Mouse (Mus musculus): ENCODE results near the gene Prrxl1. TPM values are rescaled to one million over a fixed set of nuclear protein-coding genes. Genes with fewer than 3 reads are reported as not detected.

Gene Prrxl1
- polyA plus RNA-seq, 1 experiment from 2014 or later = 0.46 TPM

GRCm38 (mm10) chr14:32617253-32617652 is 18.0 kb downstream of the Prrxl1 start:
- H3K4me1 ChIP-seq (ENCODE audit: control insufficient read depth, insufficient read depth, low read length) = no peaks in the 10 kb centered on the region
- H3K9ac ChIP-seq (ENCODE audit: low read length) = no peak overlapping the region
- H3K4me3 ChIP-seq (replicated peaks; ENCODE audit: low read length) = no peak overlapping the region
- no peak overlapping the region for H3K4me2 ChIP-seq (ENCODE audit: low read depth, low read length)
- no peaks in the 10 kb centered on the region for H3K36me3 ChIP-seq (ENCODE audit: control insufficient read depth, insufficient read depth, low read length)
- no peaks in the 10 kb centered on the region for H3K27me3 ChIP-seq (ENCODE audit: control insufficient read depth, insufficient read depth, low read length)
- ATAC-seq (ENCODE audit: insufficient read depth, low FRiP score) = no peak
- 83% methylated on average over 5 of the region's 5 CpGs for WGBS
- H3K9me3 ChIP-seq (replicated peaks; ENCODE audit: control insufficient read depth, low read length) = no peaks in the 10 kb centered on the region
- H3K27ac ChIP-seq (ENCODE audit: low read length) = no peak overlapping the region

GRCm38 (mm10) chr14:32624245-32624644 is 25.0 kb downstream of the Prrxl1 start:
- Histone ChIP-seq H3K27me3 (ENCODE audit: control insufficient read depth, insufficient read depth, low read length) (no peaks in the 10 kb centered on the region), H3K4me1 (ENCODE audit: control insufficient read depth, insufficient read depth, low read length) (no peaks in the 10 kb centered on the region), H3K9me3 (replicated peaks; ENCODE audit: control insufficient read depth, low read length) (no peaks in the 10 kb centered on the region), H3K4me3 (replicated peaks; ENCODE audit: low read length) (no peak overlapping the region), H3K27ac (ENCODE audit: low read length) (no peak overlapping the region), H3K9ac (ENCODE audit: low read length) (no peak overlapping the region), H3K4me2 (ENCODE audit: low read depth, low read length) (no peak overlapping the region), H3K36me3 (ENCODE audit: control insufficient read depth, insufficient read depth, low read length) (no peaks in the 10 kb centered on the region)
- WGBS = 80% methylated on average over 3 of the region's 3 CpGs
- ATAC-seq (ENCODE audit: insufficient read depth, low FRiP score) = no peak

DNA sequence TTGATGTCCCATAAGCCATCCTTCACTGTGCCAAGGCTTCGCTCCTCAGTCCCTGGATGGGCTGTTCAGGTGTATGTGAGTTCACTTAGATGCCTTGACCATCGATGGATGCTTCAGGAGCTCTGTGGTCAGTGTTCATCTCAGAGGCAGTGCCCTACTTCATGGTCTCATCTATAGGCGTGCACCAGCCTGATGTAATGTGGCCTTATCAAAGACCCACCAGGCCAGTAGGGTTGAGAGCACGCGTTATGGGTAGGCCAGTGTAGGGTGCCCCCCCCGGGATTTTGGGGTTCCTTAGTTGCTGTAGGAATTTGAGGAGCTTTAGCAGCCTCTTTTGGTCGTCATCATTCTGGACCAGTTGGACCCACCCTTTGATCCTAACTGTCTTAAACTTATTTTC is 25.6 kb downstream of the Prrxl1 start:
- no peaks in the 10 kb centered on the region for H3K4me1 ChIP-seq (ENCODE audit: control insufficient read depth, insufficient read depth, low read length)
- H3K9me3 ChIP-seq (replicated peaks; ENCODE audit: control insufficient read depth, low read length) = no peaks in the 10 kb centered on the region
- no peak overlapping the region for H3K4me2 ChIP-seq (ENCODE audit: low read depth, low read length)
- 89% methylated on average over 7 of the region's 7 CpGs for WGBS
- H3K36me3 ChIP-seq (ENCODE audit: control insufficient read depth, insufficient read depth, low read length) = no peaks in the 10 kb centered on the region
- no peak for ATAC-seq (ENCODE audit: insufficient read depth, low FRiP score)
- no peak overlapping the region for H3K4me3 ChIP-seq (replicated peaks; ENCODE audit: low read length)
- H3K27ac ChIP-seq (ENCODE audit: low read length) = no peak overlapping the region
- H3K27me3 ChIP-seq (ENCODE audit: control insufficient read depth, insufficient read depth, low read length) = no peaks in the 10 kb centered on the region
- no peak overlapping the region for H3K9ac ChIP-seq (ENCODE audit: low read length)

- no peaks in the 10 kb centered on the region for H3K9me3 ChIP-seq (replicated peaks; ENCODE audit: control insufficient read depth, low read length)
- H3K27ac ChIP-seq (ENCODE audit: low read length) = no peak overlapping the region
- no peak overlapping the region for H3K4me2 ChIP-seq (ENCODE audit: low read depth, low read length)
- no peak for ATAC-seq (ENCODE audit: insufficient read depth, low FRiP score)
- H3K4me3 ChIP-seq (replicated peaks; ENCODE audit: low read length) = no peak overlapping the region
- H3K9ac ChIP-seq (ENCODE audit: low read length) = no peak overlapping the region
- H3K36me3 ChIP-seq (ENCODE audit: control insufficient read depth, insufficient read depth, low read length) = no peaks in the 10 kb centered on the region
- WGBS = 45% methylated on average over 2 of the region's 2 CpGs
- H3K4me1 ChIP-seq (ENCODE audit: control insufficient read depth, insufficient read depth, low read length) = no peaks in the 10 kb centered on the region
- no peaks in the 10 kb centered on the region for H3K27me3 ChIP-seq (ENCODE audit: control insufficient read depth, insufficient read depth, low read length)
Observed at GRCm38 (mm10) chr14:32627271-32627670, 28.1 kb downstream of the Prrxl1 start.

DNA sequence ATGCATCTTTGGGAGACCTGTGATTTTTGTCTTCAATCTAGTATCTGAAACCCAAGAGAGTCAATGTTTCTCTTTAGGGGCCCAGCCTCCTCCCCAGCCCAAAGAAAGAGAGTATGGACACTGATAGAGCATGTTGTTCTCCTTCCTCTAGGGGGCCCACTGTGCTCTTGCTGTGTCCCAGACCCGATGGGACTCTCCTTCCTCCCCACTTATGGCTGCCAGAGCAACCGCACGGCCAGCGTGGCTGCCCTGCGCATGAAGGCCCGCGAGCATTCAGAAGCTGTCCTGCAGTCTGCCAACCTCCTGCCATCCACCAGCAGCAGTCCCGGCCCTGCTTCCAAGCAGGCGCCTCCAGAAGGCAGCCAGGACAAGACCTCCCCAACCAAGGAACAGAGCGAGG is 29.4 kb downstream of the Prrxl1 start:
- H3K4me3 ChIP-seq (replicated peaks; ENCODE audit: low read length) = no peak overlapping the region
- H3K9me3 ChIP-seq (replicated peaks; ENCODE audit: control insufficient read depth, low read length) = no peaks in the 10 kb centered on the region
- ATAC-seq (ENCODE audit: insufficient read depth, low FRiP score) = no peak
- no peak overlapping the region for H3K9ac ChIP-seq (ENCODE audit: low read length)
- 42% methylated on average over 10 of the region's 10 CpGs for WGBS
- no peaks in the 10 kb centered on the region for H3K27me3 ChIP-seq (ENCODE audit: control insufficient read depth, insufficient read depth, low read length)
- H3K27ac ChIP-seq (ENCODE audit: low read length) = no peak overlapping the region
- no peaks in the 10 kb centered on the region for H3K36me3 ChIP-seq (ENCODE audit: control insufficient read depth, insufficient read depth, low read length)
- no peak overlapping the region for H3K4me2 ChIP-seq (ENCODE audit: low read depth, low read length)
- no peaks in the 10 kb centered on the region for H3K4me1 ChIP-seq (ENCODE audit: control insufficient read depth, insufficient read depth, low read length)

GRCm38 (mm10) chr14:32632908-32633600 is 33.8 kb downstream of the Prrxl1 start:
- no peak overlapping the region for H3K9ac ChIP-seq (ENCODE audit: low read length)
- H3K4me2 ChIP-seq (ENCODE audit: low read depth, low read length) = no peak overlapping the region
- no peak overlapping the region for H3K4me3 ChIP-seq (replicated peaks; ENCODE audit: low read length)
- H3K27ac ChIP-seq (ENCODE audit: low read length) = no peak overlapping the region
- H3K27me3 ChIP-seq (ENCODE audit: control insufficient read depth, insufficient read depth, low read length) = no peaks in the 10 kb centered on the region
- 74% methylated on average over 6 of the region's 6 CpGs for WGBS
- no peaks in the 10 kb centered on the region for H3K4me1 ChIP-seq (ENCODE audit: control insufficient read depth, insufficient read depth, low read length)
- no peaks in the 10 kb centered on the region for H3K36me3 ChIP-seq (ENCODE audit: control insufficient read depth, insufficient read depth, low read length)
- H3K9me3 ChIP-seq (replicated peaks; ENCODE audit: control insufficient read depth, low read length) = no peaks in the 10 kb centered on the region
- ATAC-seq (ENCODE audit: insufficient read depth, low FRiP score) = no peak

DNA sequence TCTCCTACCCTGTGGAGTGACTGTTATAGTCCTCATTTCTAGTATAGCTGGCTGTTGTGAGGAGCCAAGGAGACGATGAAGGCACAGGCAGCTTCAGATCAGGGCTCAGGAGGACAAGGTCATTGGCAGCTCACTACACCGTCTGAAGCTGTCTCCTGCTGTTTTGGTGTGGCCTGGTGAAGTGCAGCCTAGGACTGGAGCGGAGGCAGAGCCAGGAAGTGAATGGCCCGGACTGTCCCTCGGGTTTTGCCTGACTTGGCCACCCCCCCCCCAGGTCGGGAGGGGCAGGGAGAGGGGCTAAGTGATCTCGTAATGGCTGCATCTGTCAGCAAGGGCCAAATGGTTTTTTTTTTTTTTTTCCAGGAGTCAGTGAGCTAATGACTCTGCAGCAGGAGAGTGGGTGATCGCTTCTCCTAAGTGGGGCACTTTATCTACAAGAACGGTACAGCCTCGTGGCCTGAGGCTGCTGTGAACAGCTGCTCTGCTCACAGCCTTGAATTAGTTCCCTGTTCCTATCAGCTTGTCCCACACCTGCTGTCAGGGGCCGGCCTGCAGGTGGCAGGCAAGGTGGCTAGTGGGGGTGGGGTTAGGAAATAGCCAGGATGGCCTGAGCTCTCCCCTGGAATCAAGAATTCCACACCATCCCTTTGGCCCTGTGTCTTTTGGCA is 34.9 kb downstream of the Prrxl1 start:
- no peaks in the 10 kb centered on the region for H3K4me1 ChIP-seq (ENCODE audit: control insufficient read depth, insufficient read depth, low read length)
- ATAC-seq (ENCODE audit: insufficient read depth, low FRiP score) = peak; percentile 62; the same call in 1 of the 2 replicates
- H3K9ac ChIP-seq (ENCODE audit: low read length) = no peak overlapping the region
- no peak overlapping the region for H3K4me3 ChIP-seq (replicated peaks; ENCODE audit: low read length)
- H3K4me2 ChIP-seq (ENCODE audit: low read depth, low read length) = no peak overlapping the region
- no peaks in the 10 kb centered on the region for H3K36me3 ChIP-seq (ENCODE audit: control insufficient read depth, insufficient read depth, low read length)
- no peaks in the 10 kb centered on the region for H3K27me3 ChIP-seq (ENCODE audit: control insufficient read depth, insufficient read depth, low read length)
- H3K27ac ChIP-seq (ENCODE audit: low read length) = no peak overlapping the region
- no peaks in the 10 kb centered on the region for H3K9me3 ChIP-seq (replicated peaks; ENCODE audit: control insufficient read depth, low read length)
- WGBS = 24% methylated on average over 11 of the region's 11 CpGs

GRCm38 (mm10) chr14:32638485-32638884 is 39.3 kb downstream of the Prrxl1 start:
- H3K27me3 ChIP-seq (ENCODE audit: control insufficient read depth, insufficient read depth, low read length) = no peaks in the 10 kb centered on the region
- H3K4me1 ChIP-seq (ENCODE audit: control insufficient read depth, insufficient read depth, low read length) = no peaks in the 10 kb centered on the region
- no peaks in the 10 kb centered on the region for H3K36me3 ChIP-seq (ENCODE audit: control insufficient read depth, insufficient read depth, low read length)
- 77% methylated on average over 2 of the region's 2 CpGs for WGBS
- no peak overlapping the region for H3K27ac ChIP-seq (ENCODE audit: low read length)
- H3K4me2 ChIP-seq (ENCODE audit: low read depth, low read length) = no peak overlapping the region
- no peak for ATAC-seq (ENCODE audit: insufficient read depth, low FRiP score)
- H3K9me3 ChIP-seq (replicated peaks; ENCODE audit: control insufficient read depth, low read length) = no peaks in the 10 kb centered on the region
- no peak overlapping the region for H3K9ac ChIP-seq (ENCODE audit: low read length)
- H3K4me3 ChIP-seq (replicated peaks; ENCODE audit: low read length) = no peak overlapping the region

DNA sequence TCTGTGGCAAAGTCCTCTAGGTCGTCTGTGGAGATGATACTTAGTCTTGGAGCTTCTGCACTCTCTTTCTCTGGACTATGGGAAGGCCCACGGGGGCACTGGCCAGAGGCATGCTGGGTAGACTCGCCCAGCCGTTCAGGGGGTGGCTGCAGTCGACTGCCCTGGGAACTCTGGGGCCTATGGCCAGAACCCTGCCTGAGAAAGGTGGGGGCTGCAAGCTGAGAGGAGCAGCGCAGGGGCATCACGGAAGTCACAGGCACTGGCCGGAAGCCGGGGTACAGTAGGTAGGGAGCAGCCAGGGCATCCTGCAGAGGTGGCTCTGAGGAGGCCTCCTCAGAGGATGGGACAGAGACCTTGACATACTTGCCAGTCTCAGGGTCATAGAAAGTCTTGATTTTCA is 60.6 kb downstream of the Prrxl1 start:
- Histone ChIP-seq H3K9ac (ENCODE audit: low read length) (no peak overlapping the region), H3K4me1 (ENCODE audit: control insufficient read depth, insufficient read depth, low read length) (no peaks in the 10 kb centered on the region), H3K4me3 (replicated peaks; ENCODE audit: low read length) (no peak overlapping the region), H3K36me3 (ENCODE audit: control insufficient read depth, insufficient read depth, low read length) (no peaks in the 10 kb centered on the region), H3K4me2 (ENCODE audit: low read depth, low read length) (no peak overlapping the region), H3K9me3 (replicated peaks; ENCODE audit: control insufficient read depth, low read length) (no peaks in the 10 kb centered on the region), H3K27me3 (ENCODE audit: control insufficient read depth, insufficient read depth, low read length) (no peaks in the 10 kb centered on the region), H3K27ac (ENCODE audit: low read length) (no peak overlapping the region)
- 78% methylated on average over 9 of the region's 9 CpGs for WGBS
- no peak for ATAC-seq (ENCODE audit: insufficient read depth, low FRiP score)
